Mouse (Mus musculus) mesoderm, embryonic 11.5 days (tissue): Measurements from ENCODE around the gene Sytl1.

Experiments used
- DNase-seq: peaks from one replicate; pipeline ENCODE4 v3.0.0-alpha.2; 2012; ENCODE audit warnings: low read depth, low spot score

The Sytl1 gene

DNA sequence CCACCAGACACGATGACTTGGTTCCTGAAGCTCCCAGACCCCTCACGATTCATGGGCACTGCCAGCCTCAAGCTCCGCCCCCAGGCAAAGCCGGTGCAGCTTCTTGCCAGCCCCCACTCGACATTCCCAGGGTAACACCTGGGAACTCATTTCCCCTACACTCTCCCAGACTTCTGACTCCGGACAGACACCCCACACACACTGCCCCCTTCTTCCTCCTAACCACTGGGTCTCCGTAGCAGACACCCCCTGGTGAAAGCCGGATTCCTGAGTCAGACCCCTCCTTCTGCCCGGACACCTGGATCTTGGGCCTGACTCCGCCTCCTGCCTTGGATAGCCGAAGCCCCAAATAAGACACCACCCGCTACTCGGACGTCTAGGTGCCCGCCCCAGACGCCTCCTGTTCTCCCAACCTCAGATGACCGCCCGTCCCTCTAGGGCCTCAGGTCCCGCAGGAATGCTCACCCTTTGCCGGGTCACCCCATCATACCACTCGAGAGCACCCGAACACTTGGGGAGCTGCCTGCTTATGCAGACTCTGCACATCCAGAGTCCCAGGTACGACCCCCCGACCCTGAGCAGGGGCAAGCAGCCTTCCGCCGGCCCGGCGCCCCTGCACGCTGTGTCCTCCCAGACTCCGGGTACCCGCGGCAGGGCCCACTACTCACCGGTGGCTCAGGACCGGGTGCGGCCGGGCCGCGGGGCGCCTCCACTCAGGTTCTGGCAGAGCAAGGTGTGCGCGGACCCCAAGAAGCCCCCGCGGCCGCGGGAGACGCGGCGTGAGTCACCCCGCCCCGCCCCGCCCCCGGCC is 51.0 kb downstream of the Sytl1 start, which contains the start of the genes Cd164l2 and Gpr3:
Cd164l2 (plus strand) TSS at position 381 of the 811 bp plus-strand sequence.
Gpr3 (minus strand) TSS at position 786 of the 811 bp plus-strand sequence.
- DNase-seq, result no peak

DNA sequence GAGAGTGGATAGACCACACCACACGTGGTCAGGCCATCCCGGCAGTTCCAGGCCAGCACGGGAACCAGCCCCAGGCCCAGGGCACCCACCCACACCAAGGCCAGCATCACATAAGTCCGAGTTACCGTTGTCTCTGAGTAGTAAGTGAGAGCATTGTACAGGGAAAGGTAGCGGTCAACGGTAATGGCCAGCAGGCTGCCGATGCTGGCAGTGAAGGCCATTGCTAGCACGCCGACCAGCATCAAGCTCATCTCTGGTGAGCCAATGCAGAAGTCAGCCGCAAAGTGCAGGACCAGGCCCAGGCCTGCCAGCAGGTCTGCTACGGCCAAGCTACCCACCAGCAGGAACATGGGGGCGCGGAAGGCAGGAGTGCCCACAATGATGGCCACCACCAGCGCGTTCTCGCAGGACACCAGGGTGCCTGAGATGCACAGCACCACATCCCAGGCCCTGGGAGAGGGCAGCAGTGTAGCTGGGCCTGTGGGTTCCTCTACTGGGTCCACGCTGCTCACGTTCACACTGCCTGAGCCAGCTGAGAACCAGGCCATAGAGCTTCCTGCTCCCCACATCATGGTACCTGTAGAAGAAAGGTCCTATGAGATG is 52.0 kb downstream of the Sytl1 start:
- no peak for DNase-seq

DNA sequence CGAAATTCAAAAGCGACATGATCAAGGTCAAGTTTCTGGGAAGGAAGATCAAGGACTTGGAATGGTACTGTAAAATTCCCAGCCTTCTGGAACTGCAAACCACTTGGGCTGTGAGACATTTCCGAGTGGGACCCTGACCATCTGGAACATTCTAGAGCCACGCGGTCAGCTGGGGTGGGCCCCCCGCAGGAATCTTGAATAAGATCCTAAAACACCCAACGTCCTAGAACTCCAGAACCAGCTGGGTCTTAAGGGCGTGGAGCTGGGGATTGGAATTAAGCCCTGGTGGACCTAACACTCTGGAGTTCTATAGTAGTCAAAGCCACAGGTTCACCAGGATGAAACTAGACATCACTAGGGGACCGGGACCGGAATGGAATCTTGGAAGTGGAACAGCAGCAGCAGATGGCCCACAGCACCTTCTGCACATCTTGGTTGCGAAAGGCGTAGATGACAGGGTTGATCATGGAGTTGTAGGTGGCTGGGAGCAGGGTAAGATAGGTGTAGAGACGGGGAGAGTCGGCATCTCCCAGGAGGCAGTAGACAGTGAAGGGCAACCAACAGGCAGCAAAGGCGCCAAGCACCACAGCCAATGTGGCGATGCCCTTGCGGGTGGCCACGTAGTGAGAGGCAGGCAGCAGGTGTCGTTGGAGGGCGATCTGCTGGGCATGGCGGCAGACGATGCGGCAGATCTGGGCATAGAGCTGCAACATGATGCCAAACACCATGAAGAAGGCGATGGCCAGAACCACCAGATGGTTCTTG is 52.7 kb downstream of the Sytl1 start:
- DNase-seq, result no peak

DNA sequence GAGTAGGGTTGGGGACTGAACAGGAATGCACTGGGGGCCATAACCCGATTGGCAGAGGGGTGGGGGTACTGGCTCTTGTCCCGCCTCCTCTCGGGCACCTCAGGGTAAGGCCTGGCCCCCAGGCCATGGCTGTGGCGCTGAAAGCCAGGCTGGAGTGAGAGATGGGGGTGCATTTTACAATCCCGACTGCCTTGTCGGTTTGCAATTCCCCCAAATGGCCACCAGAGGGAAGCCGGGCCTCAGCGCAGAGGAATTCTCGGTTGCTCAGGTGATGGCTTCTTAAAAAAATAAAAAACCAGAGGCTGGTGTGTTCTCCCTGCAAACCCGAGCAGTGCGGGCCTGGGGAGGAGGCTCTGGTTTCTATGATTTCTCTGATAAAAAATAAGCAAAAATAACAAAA is 53.5 kb downstream of the Sytl1 start:
- peak; percentile 80 for DNase-seq

DNA sequence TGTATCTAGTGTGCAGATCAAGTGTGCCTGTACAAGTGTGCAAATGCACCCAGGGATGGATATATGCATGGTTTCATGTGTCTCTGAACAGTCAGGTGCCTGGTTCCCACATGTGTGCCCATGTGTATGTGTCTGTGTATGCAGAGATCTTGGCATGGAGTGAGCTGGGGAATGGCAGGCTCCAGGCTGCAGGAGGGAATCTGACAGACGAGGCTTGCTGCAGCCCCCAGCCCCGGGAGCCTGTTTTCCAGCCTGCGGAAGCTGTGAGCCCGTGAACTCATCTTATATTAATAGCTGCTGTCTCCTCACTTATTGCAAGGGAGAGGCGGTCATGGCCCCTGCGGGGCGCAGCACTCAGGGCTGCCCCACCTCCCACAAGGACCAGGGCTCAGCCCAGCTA is 58.5 kb downstream of the Sytl1 start:
- no peak for DNase-seq

DNA sequence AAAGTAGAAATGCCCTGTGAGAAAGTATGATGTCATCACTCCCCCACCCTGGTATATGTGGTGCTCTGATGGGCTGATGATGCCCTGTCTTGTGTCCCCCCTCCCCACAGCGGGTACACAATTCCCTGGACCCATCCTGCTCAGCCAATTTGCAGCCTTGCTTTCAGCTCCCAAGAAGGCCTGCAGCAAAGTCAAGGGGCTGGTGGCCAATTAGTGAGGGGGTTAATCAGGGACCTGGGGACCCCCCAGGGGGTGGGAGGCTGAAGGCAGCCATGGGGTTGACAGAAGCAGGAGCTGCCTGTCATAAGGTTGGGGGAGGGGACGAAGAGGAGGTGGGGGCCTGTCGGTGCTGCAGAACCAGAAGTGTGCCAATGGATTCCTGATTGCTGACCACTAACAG is 59.3 kb downstream of the Sytl1 start:
- DNase-seq, result no peak
